Mouse (Mus musculus) erythroblast, embryonic 14.5 days (primary cell): ENCODE measurements at regions not wholly inside any gene's neighbourhood (a gene's known extent, or its start where the extent isn't known, plus 50 kb on each side); places are given as distances from the start of the nearest gene placed in this dataset.

Experiments used
- GATA1 ChIP-seq: IDR thresholded peaks from 2 replicates; pipeline ENCODE4 v1.6.1; 2012; ENCODE audit warnings: low read length, inconsistent platforms, mixed read lengths
- TAL1 ChIP-seq: IDR thresholded peaks from 3 replicates; pipeline ENCODE4 v1.6.1; 2012; ENCODE audit warnings: low read length, inconsistent platforms, mixed read lengths

- TF ChIP-seq GATA1 (no peak), TAL1 (no peak)
Measured at GRCm38 (mm10) chrX:11644484-11644883, 316.9 kb downstream of the H2al1j start.
